Mouse (Mus musculus): Measurements from ENCODE around the gene Klc1.

DNA sequence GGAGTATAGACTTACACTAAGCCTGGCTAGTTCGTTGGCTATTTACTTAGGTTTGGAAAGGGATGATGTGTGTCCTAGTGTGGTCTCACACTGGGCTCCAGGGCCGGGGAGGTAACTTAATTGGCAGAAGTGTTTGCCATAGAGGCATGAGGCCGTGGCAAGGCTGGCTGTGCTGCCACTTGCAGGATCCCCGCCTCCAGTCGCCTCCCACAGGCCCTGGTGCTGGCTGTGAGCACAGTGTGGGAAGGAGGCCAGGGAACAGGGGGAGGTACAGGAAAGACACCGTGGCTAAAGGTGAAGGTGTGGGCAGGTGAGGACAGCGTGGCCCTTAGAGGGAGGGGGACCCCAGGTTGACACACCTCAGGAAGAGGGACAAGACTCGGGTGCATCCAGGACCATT, 61.3 kb downstream of the Klc1 start:
- TF ChIP-seq EP300 (IDR thresholded peaks at IDR 0.05; ENCODE audit: low read depth) (no peak), CTCF (IDR thresholded peaks at IDR 0.05; ENCODE audit: low read depth) (no peak)

All from liver, postnatal 0 days (tissue).